Mouse (Mus musculus) layer of hippocampus, postnatal 25 days (tissue): ENCODE measurements around the gene Ush2a. TPM values are rescaled to one million over a fixed set of nuclear protein-coding genes. Genes with fewer than 3 reads are reported as not detected.

ENCODE experiments used
- DNase-seq, 2 experiments: peaks; one replicate each; pipeline ENCODE4 v3.0.0; 2022; ENCODE audit warnings: mixed read lengths in 2 of 2, low spot score in 1 of 2; ENCODE audit errors: extremely low spot score in 1 of 2
- total RNA-seq, 2 experiments: library from RNA; stranded (reverse); gene quantifications; 2 replicates each; pipeline ENCODE4 v1.2.3; 2021

Ush2a gene
- under 1 TPM; 0.05 to 0.14 TPM for total RNA-seq

- no peak for DNase-seq
These were observed at the start of gene Ush2a for GRCm38 (mm10) chr1:188261903-188262682. Gene Ush2a (plus strand): TSS chr1:188262023.

GRCm38 (mm10) chr1:188214885-188215611 lies 46.8 kb upstream of the Ush2a start:
- no peak for DNase-seq

GRCm38 (mm10) chr1:188221226-188221792 lies 40.5 kb upstream of the Ush2a start:
- DNase-seq = no peak

- no peak for DNase-seq
These were observed 28.6 kb upstream of the Ush2a start for GRCm38 (mm10) chr1:188233036-188233724.

GRCm38 (mm10) chr1:188238636-188239035 lies 23.2 kb upstream of the Ush2a start:
- no peak for DNase-seq

GRCm38 (mm10) chr1:188241766-188242165 lies 20.1 kb upstream of the Ush2a start:
- DNase-seq = no peak

GRCm38 (mm10) chr1:188257500-188257899 lies 4.3 kb upstream of the Ush2a start:
- no peak for DNase-seq

- no peak for DNase-seq
These were observed 1.3 kb upstream of the Ush2a start for GRCm38 (mm10) chr1:188260259-188261107.

GRCm38 (mm10) chr1:188267127-188267722 lies 5.4 kb downstream of the Ush2a start:
- no peak for DNase-seq

GRCm38 (mm10) chr1:188269071-188269470 lies 7.2 kb downstream of the Ush2a start:
- no peak for DNase-seq

- no peak for DNase-seq
These were observed 51.5 kb downstream of the Ush2a start for GRCm38 (mm10) chr1:188313303-188313702.

GRCm38 (mm10) chr1:188316574-188316973 lies 54.8 kb downstream of the Ush2a start:
- DNase-seq = no peak

GRCm38 (mm10) chr1:188320204-188320603 lies 58.4 kb downstream of the Ush2a start:
- DNase-seq = no peak

- no peak for DNase-seq
These were observed 59.7 kb downstream of the Ush2a start for GRCm38 (mm10) chr1:188321534-188321933.

- no peak for DNase-seq
These were observed 68.6 kb downstream of the Ush2a start for GRCm38 (mm10) chr1:188330406-188330805.

- no peak for DNase-seq
These were observed 72.1 kb downstream of the Ush2a start for GRCm38 (mm10) chr1:188333936-188334335.

- DNase-seq = no peak
These were observed 85.9 kb downstream of the Ush2a start for GRCm38 (mm10) chr1:188347762-188348161.

- DNase-seq = no peak
These were observed 92.9 kb downstream of the Ush2a start for GRCm38 (mm10) chr1:188354726-188355125.

- peak in 1 of 2 experiments; percentile 33 for DNase-seq
These were observed 101.7 kb downstream of the Ush2a start for GRCm38 (mm10) chr1:188363548-188363947.
